Mouse (Mus musculus) adrenal gland, postnatal 25 days (tissue): Measurements from ENCODE around the gene Cplx1. TPM values are rescaled to one million over a fixed set of nuclear protein-coding genes. Genes with fewer than 3 reads are reported as not detected.
"Not testable (repeated sequence)": the region's sequence is repeated elsewhere in the genome, so short reads cannot be mapped to it uniquely, and the experiment has no call there.

Source experiments
- DNase-seq: peaks from one replicate; pipeline ENCODE4 v3.0.0; 2021; ENCODE audit warnings: mixed read lengths
- total RNA-seq: library from RNA; stranded (reverse); gene quantifications from 2 replicates; pipeline ENCODE4 v1.2.3, GENCODE M21; 2021

The Cplx1 gene
- total RNA-seq, 1 experiment from 2014 or later = 3.0 TPM

DNA sequence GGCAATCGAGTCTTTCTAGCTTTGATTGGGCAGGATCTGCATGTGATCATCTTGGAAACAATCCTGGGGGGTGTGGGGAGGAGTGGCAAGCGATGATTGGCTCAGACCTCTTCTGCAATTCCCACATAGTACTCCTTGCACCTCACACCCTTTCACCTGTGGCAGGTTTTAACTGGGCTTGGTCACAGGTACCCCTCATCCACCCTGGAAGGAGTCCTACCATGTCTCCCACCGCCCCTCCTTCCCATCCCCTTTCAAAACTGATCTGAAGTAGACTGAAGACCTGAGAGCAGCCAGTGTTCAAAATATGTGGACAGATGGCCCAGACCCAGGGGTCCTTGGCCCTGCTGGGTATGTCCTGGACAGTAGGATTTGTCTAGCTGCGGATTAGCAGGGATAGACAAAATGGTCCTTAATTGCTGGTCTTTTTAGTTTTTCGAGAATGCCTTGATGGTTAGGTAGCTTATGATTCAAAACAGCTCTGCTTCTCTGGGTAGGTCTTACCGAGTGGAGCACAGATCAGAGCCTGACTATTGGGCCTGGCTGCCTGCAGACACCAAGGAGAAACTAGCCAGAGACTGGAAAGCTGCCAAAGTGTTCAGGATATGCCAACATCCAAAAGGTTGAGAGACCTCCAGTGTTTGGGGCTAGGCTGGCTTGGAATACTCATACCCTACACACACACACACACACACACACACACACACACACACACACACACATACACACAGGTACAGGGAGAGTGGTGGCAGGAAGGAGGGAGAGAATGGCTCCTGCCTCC lies 34.1 kb downstream of the Cplx1 start:
- no peak for DNase-seq

DNA sequence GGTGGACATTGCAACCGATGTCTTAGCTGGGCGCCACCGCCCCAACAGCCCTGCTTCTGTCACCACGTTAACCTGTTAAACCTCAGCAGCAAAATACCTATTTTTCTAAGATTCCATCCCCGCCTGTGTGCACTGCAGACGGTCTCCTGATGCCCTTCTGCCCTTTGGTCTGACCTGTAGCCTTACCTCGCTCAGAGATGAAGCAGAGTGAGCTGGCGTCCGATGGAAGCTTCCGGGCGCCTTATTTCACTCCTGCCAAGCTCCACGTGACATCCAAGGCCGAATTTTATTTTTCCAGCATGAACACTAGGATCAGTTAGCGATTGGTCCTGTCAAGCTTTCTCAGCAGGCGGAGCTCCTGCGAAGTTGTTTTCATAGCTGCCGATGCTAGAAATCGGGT lies 47.5 kb downstream of the Cplx1 start:
- DNase-seq = no peak

DNA sequence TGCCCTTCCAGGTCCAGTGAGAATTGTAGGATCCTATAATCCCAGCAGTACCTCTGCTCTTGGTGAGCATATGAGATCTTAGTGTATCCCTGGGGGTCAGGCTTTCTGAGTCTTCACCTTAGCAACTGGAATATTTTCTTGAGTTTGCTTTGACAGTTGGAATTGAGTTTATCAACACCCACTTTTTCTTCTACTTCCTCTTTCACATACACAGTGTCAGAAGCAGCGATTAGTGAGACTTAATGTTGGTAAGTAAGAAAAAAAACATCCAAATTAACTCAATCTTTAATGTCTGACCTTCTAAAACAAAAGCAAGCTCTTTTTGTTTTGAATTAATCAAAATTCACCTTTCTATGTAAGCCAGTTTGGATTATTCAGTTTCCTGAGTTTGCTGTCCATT lies 48.3 kb downstream of the Cplx1 start:
- DNase-seq = no peak

DNA sequence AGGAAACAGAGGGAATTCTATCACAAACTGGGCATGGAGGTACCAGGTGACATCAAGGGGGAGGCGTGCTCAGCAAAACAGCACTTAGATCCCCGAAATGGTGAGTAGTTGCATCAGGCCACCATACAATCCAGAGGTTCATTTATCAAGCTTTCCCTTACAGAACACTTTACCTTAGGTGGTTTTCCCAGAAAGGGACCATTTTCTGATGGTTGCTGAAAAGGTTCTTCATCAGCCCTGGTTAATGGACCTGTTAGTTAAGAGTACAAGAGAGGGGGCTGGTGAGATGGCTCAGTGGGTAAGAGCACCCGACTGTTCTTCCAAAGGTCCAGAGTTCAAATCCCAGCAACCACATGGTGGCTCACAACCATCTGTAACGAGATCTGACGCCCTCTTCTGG lies 63.7 kb downstream of the Cplx1 start:
- DNase-seq = not testable (repeated sequence)

DNA sequence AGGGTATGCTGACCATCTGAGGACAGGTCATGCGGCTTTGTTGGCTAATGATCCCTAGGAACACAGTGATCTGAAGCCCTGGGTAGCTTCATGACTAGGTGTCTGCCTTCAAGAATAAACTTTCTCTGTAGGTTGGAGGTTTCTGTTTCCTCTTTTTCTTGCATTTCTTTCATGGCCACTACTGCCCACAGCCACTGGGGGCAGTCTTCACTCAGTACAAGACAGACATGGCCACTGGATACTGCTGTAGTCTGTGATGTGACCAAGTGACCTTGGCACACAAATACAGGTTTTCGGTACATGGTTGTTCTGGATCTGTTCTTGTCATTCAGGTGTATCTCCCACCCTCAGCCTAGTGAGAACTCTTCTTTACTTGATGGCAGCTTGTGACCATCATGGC lies 64.6 kb downstream of the Cplx1 start:
- DNase-seq = no peak

DNA sequence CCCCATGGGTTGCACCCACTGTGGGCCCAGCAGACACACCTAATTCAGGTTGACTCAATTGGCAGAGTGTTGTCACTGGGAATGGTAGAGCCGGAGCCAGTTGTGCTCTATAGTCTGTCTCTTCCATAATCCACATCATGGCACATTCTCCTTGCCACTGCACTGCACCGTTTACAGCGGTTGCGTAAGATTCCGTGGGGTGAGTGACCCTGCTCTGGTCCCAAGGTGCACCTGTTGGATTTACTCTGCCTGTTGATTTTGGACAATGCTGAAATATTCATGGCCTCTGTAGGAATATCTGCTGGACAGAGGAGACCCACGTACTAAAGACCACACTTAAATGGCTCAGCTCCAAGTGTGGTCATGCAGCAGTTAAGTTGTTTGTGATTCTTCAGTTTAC lies 66.8 kb downstream of the Cplx1 start:
- no peak for DNase-seq

DNA sequence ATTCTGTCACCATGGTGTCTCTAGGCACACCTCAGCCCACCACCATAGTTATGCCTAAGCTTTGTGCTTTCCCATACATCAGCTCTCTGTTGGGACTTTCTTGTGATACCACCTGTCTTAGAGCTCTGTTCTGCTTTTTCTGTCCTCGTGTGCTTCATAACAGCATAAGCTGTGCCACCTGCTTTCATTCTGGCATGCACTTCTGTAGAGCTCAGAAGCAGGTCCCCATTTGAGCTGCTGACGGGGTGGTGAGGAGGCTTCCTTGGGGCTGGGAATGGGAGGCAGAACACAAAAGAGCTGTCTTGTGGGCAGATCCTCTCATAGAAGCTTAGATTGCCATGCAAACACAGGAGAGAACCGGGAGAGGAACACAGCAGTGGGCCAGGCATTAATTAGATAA lies 73.8 kb downstream of the Cplx1 start:
- no peak for DNase-seq

DNA sequence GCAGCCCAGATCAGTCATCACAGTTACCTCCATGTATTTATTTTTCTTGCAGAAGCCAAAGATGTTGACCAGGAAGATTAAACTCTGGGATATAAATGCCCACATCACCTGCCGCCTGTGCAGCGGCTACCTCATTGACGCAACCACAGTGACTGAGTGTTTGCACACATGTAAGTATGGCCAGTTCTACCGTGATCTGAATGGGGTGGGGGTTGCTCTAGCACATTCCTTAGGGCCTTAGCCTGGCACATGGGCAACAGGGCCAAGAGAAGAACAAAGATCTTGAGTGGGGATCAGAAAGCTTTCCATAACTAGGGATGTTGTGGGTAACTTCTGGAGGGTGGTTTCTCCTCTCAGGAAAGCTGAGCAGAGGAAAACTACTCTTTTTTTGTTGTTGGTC lies 76.1 kb downstream of the Cplx1 start:
- DNase-seq = no peak

DNA sequence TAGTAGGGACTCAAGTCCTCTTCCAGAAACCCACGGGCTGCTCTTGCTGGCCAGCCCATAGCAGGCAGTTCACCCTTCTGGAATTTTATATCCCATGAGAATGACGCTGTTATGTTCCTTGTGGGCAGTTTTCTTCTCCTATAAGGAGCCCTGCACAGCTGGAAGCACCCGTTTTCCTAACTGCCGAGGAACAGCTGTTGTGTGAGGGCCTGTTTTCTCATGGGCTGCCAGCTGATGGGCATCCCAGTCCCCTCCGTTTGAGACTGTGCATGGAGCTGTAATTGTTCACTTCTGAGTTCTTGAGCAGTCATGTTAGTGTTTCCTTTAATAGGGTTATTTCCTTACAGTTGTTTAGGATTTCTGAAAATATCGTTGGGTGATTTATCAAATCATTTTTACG lies 80.2 kb downstream of the Cplx1 start:
- no peak for DNase-seq

Other genes starting within 250 kb of the Cplx1 start
- 12.1 and 13.8 TPM in 2 replicates for gene Pigg, start 237.4 kb downstream of the Cplx1 start, total RNA-seq
- 1.8 and 2.0 TPM in 2 replicates for gene Gm42517, start 182.1 kb downstream of the Cplx1 start, total RNA-seq
- not detected in 2 replicates for gene Pde6b, start 161.6 kb downstream of the Cplx1 start, total RNA-seq
- 347 and 535 TPM in 2 replicates for gene Atp5k, start 115.6 kb downstream of the Cplx1 start, total RNA-seq
- 1.1 TPM in 2 replicates for gene Mfsd7a, start 101.1 kb downstream of the Cplx1 start, total RNA-seq
- gene Pcgf3, start 88.8 kb downstream of the Cplx1 start, total RNA-seq = 40.3 and 55.4 TPM in 2 replicates
- 86.7 and 95.7 TPM in 2 replicates for gene Gak, start 79.7 kb upstream of the Cplx1 start, total RNA-seq
- 28.5 and 37.2 TPM in 2 replicates for gene Tmem175, start 79.7 kb upstream of the Cplx1 start, total RNA-seq
- 17.2 and 19.1 TPM in 2 replicates for gene Idua, start 110.3 kb upstream of the Cplx1 start, total RNA-seq
- 21.2 and 22.7 TPM in 2 replicates for gene Dgkq, start 119.6 kb upstream of the Cplx1 start, total RNA-seq
- 0.15 and 1.1 TPM in 2 replicates for gene Slc26a1, start 125.5 kb upstream of the Cplx1 start, total RNA-seq
- gene Fgfrl1, start 142.4 kb upstream of the Cplx1 start, total RNA-seq = 24.6 and 32.3 TPM in 2 replicates
- not detected in 2 replicates for gene Rnf212, start 225.0 kb upstream of the Cplx1 start, total RNA-seq
- not detected in 2 replicates for gene Tmed11, start 245.3 kb upstream of the Cplx1 start, total RNA-seq